Mouse (Mus musculus) testis, adult 2 months (tissue): ENCODE results near the gene Wbp11. TPM values are rescaled to one million over a fixed set of nuclear protein-coding genes. Genes with fewer than 3 reads are reported as not detected.

Experiments used
- H3K27ac ChIP-seq: fragments of 200-500 bp; 2 replicates; pipeline ENCODE4 v1.5.1; 2012; ENCODE audit warnings: low read depth, low read length; ENCODE audit not compliant: control insufficient read depth, insufficient read depth
- H3K27me3 ChIP-seq: fragments of 200-500 bp; 2 replicates; pipeline ENCODE4 v1.6.1; 2012; ENCODE audit warnings: mild to moderate bottlenecking, low read length, moderate library complexity; ENCODE audit not compliant: control insufficient read depth, insufficient read depth
- H3K36me3 ChIP-seq: fragments of 200-500 bp; 2 replicates; pipeline ENCODE4 v1.6.1; 2012; ENCODE audit warnings: mild to moderate bottlenecking, low read length; ENCODE audit not compliant: control insufficient read depth, insufficient read depth
- H3K4me1 ChIP-seq: fragments of 200-500 bp; 2 replicates; pipeline ENCODE4 v1.6.1; 2012; ENCODE audit warnings: low read length; ENCODE audit not compliant: control insufficient read depth, insufficient read depth
- H3K4me3 ChIP-seq: fragments of 200-500 bp; 2 replicates; pipeline ENCODE4 v1.5.1; 2012; ENCODE audit warnings: low read depth, mild to moderate bottlenecking, low read length, moderate library complexity, mixed read lengths; ENCODE audit not compliant: control insufficient read depth
- CTCF ChIP-seq: fragments of 200-500 bp; IDR thresholded peaks from 2 replicates; pipeline ENCODE4 v1.5.1; 2012; ENCODE audit warnings: low read depth, mild to moderate bottlenecking, inconsistent platforms, low read length, moderate library complexity; ENCODE audit not compliant: control insufficient read depth, insufficient read depth, insufficient replicate concordance
- POLR2A ChIP-seq: fragments of 200-500 bp; IDR thresholded peaks from 2 replicates; pipeline ENCODE4 v1.6.1; 2012; ENCODE audit warnings: low read depth, mild to moderate bottlenecking, inconsistent platforms, low read length, moderate library complexity; ENCODE audit not compliant: control insufficient read depth
- polyA plus RNA-seq: library from polyadenylated mRNA; depleted of rRNA; stranded (reverse); fragments of >200 nt; gene quantifications from 2 replicates; pipeline ENCODE4 v1.2.3, GENCODE M21; 2012

Gene Wbp11
- polyA plus RNA-seq, 1 experiment: 252 TPM

GRCm38 (mm10) chr6:136837323-136837722, 9.3 kb upstream of the Wbp11 start:
- Histone ChIP-seq H3K4me3 (no peak overlapping the region), H3K27ac (no peak overlapping the region), H3K4me1 (no peaks in the 10 kb centered on the region), H3K36me3 (no peaks in the 10 kb centered on the region), H3K27me3 (no peaks in the 10 kb centered on the region)
- TF ChIP-seq POLR2A: no peak
- no peak for TF ChIP-seq CTCF

GRCm38 (mm10) chr6:136835352-136835751, 7.3 kb upstream of the Wbp11 start, which contains the start of gene Smco3:
Gene Smco3 (minus strand): TSS chr6:136835452.
- Histone ChIP-seq H3K4me3 (no peak within 1 kb of the TSS), H3K36me3 (no peaks in the 10 kb centered on the region)
- TF ChIP-seq CTCF: no peak
- TF ChIP-seq POLR2A: no peak

GRCm38 (mm10) chr6:136831712-136832111, 3.7 kb upstream of the Wbp11 start:
- H3K4me1 ChIP-seq: no peaks in the 10 kb centered on the region
- no peaks in the 10 kb centered on the region for H3K36me3 ChIP-seq
- no peak for TF ChIP-seq CTCF
- no peak for TF ChIP-seq POLR2A
- H3K27me3 ChIP-seq: no peaks in the 10 kb centered on the region
- no peak overlapping the region for H3K27ac ChIP-seq
- peak overlapping the region; percentile 45 for H3K4me3 ChIP-seq

More at GRCm38 (mm10) chr6:136835352-136835751, 7.3 kb upstream of the Wbp11 start, which contains the start of gene Smco3:
- Histone ChIP-seq H3K4me1 (no peaks in the 10 kb centered on the region), H3K27ac (no peak within 1 kb of the TSS), H3K27me3 (no peaks in the 10 kb centered on the region)

- Histone ChIP-seq H3K4me3 (peak overlapping the region; percentile 47; the same call in 1 of the 2 replicates), H3K36me3 (peaks cover 5% of the 10 kb centered on the region), H3K27me3 (no peaks in the 10 kb centered on the region), H3K27ac (peak overlapping the region; percentile 3; the same call in 1 of the 2 replicates), H3K4me1 (no peaks in the 10 kb centered on the region)
- no peak for TF ChIP-seq POLR2A
- TF ChIP-seq CTCF: no peak
Measured at GRCm38 (mm10) chr6:136828681-136829080, 648 bp upstream of the Wbp11 start.

GRCm38 (mm10) chr6:136827516-136827880, 535 bp downstream of the Wbp11 start, which contains the start of gene BC049715:
Gene BC049715 (plus strand): TSS chr6:136827626.
- Histone ChIP-seq H3K4me1 (no peaks in the 10 kb centered on the region), H3K27me3 (no peaks in the 10 kb centered on the region), H3K4me3 (peak within 1 kb of the TSS; percentile 98), H3K27ac (peak within 1 kb of the TSS; percentile 99), H3K36me3 (peaks cover 5% of the 10 kb centered on the region)
- no peak; the same call in 1 of the 2 replicates for TF ChIP-seq POLR2A
- TF ChIP-seq CTCF: no peak

- peak overlapping the region; percentile 98 for H3K4me3 ChIP-seq
- no peak for TF ChIP-seq POLR2A
- no peak for TF ChIP-seq CTCF
- H3K27me3 ChIP-seq: no peaks in the 10 kb centered on the region
- peaks cover 5% of the 10 kb centered on the region for H3K36me3 ChIP-seq
- no peaks in the 10 kb centered on the region for H3K4me1 ChIP-seq
- peak overlapping the region; percentile 99 for H3K27ac ChIP-seq
Measured at GRCm38 (mm10) chr6:136827116-136827515, 917 bp downstream of the Wbp11 start.

GRCm38 (mm10) chr6:136824987-136825386, 3.0 kb downstream of the Wbp11 start:
- no peak overlapping the region for H3K27ac ChIP-seq
- TF ChIP-seq CTCF (no peak), POLR2A (no peak)
- H3K4me3 ChIP-seq: peak overlapping the region; percentile 73
- H3K4me1 ChIP-seq: no peaks in the 10 kb centered on the region; the same call in 1 of the 2 replicates
- no peaks in the 10 kb centered on the region for H3K27me3 ChIP-seq
- peaks cover 10% of the 10 kb centered on the region for H3K36me3 ChIP-seq
